Mouse (Mus musculus) G1E (cell line): ENCODE data around the gene C2cd3. TPM values are rescaled to one million over a fixed set of nuclear protein-coding genes. Genes with fewer than 3 reads are reported as not detected.

Experiments
- ATAC-seq: 2 replicates; pipeline ENCODE4 v1.8.0; 2016; ENCODE audit warnings: mild to moderate bottlenecking; ENCODE audit not compliant: insufficient number of reproducible peaks, poor library complexity, low FRiP score, severe bottlenecking; ENCODE audit errors: extremely low read depth
- DNase-seq: peaks from one replicate; pipeline ENCODE4 v3.0.0; 2012; ENCODE audit warnings: low spot score
- H3K27me3 ChIP-seq: 2 replicates; pipeline ENCODE4 v1.6.1; 2012; ENCODE audit warnings: mild to moderate bottlenecking, low read length, inconsistent platforms; ENCODE audit not compliant: insufficient read depth
- H3K36me3 ChIP-seq: replicated peaks from 2 replicates; pipeline ENCODE3; 2012; ENCODE audit warnings: mild to moderate bottlenecking, inconsistent platforms
- H3K4me1 ChIP-seq: 2 replicates; pipeline ENCODE4 v1.6.1; 2012; ENCODE audit warnings: low read depth, low read length, inconsistent platforms, mixed read lengths; ENCODE audit not compliant: insufficient read depth
- H3K4me3 ChIP-seq: 2 replicates; pipeline ENCODE4 v1.5.1; 2012; ENCODE audit warnings: low read depth, mild to moderate bottlenecking, inconsistent platforms, low read length, moderate library complexity, mixed read lengths
- H3K9me3 ChIP-seq: replicated peaks from 2 replicates; pipeline ENCODE4 v1.6.1; 2012; ENCODE audit warnings: inconsistent platforms
- CTCF ChIP-seq: IDR thresholded peaks from 2 replicates; pipeline ENCODE4 v1.5.1; 2012; ENCODE audit warnings: low read depth, low read length, inconsistent platforms, mixed read lengths
- GATA1 ChIP-seq: IDR thresholded peaks from 2 replicates; pipeline ENCODE4 v1.6.1; 2012; ENCODE audit warnings: borderline replicate concordance, low read length, inconsistent platforms, mixed read lengths
- GATA2 ChIP-seq: IDR thresholded peaks from 2 replicates; pipeline ENCODE4 v1.6.1; 2012; ENCODE audit warnings: low read depth, low read length, inconsistent platforms, borderline replicate concordance
- POLR2AphosphoS5 ChIP-seq: IDR thresholded peaks from 2 replicates; pipeline ENCODE4 v1.6.1; 2012; ENCODE audit warnings: low read depth, low read length, inconsistent platforms; ENCODE audit not compliant: insufficient replicate concordance
- TAL1 ChIP-seq: conservative IDR thresholded peaks from 2 replicates; pipeline ENCODE4 v1.6.1; 2012; ENCODE audit warnings: low read depth, low read length, inconsistent platforms, mixed read lengths
- polyA plus RNA-seq: library from polyadenylated mRNA; stranded (reverse); fragments of >175 nt; gene quantifications from 2 replicates; pipeline ENCODE4 v1.2.3, GENCODE M21; 2012
- total RNA-seq, 2 experiments: library from RNA; stranded (forward) in 1 of 2; stranded (reverse) in 1 of 2; fragments of 200-1000 nt in 1 of 2; fragments of >200 nt in 1 of 2; fragmentation: Nextera tagmentation in 1 of 2; gene quantifications; 2 replicates each; pipeline ENCODE4 v1.2.3; 2014 to 2017

The C2cd3 gene
- 66.0 and 76.2 TPM in 2 replicates for total RNA-seq (2014; fragmentation: Nextera tagmentation)
- 26.1 and 27.7 TPM in 2 replicates for total RNA-seq (2017)
- 22.6 and 25.7 TPM in 2 replicates for polyA plus RNA-seq

- H3K4me1 ChIP-seq, result peaks cover 22% of the 10 kb centered on the region
- DNase-seq (peak; percentile 92), ATAC-seq (peak; percentile 96)
- H3K36me3 ChIP-seq, result peaks cover 41% of the 10 kb centered on the region
- peak within 1 kb of the TSS; percentile 85 for H3K4me3 ChIP-seq
- no peaks in the 10 kb centered on the region for H3K27me3 ChIP-seq
- no peaks in the 10 kb centered on the region for H3K9me3 ChIP-seq
- TF ChIP-seq POLR2AphosphoS5 (no peak), CTCF (no peak), GATA1 (no peak), TAL1 (no peak), GATA2 (no peak)
Measured at GRCm38 (mm10) chr7:100371495-100372451, at the start of gene C2cd3, which contains the start of gene Ppme1. C2cd3 (plus strand) TSS chr7:100372233. Ppme1 (minus strand) TSS chr7:100372307.

- Histone ChIP-seq H3K4me3 (no peak overlapping the region), H3K4me1 (no peaks in the 10 kb centered on the region), H3K27me3 (peaks cover 9% of the 10 kb centered on the region), H3K9me3 (no peaks in the 10 kb centered on the region), H3K36me3 (peaks cover 41% of the 10 kb centered on the region)
- TF ChIP-seq POLR2AphosphoS5, result no peak
- TF ChIP-seq GATA1, result no peak
- TF ChIP-seq CTCF, result no peak
- TF ChIP-seq GATA2, result no peak
- no peak for TF ChIP-seq TAL1
- no peak for DNase-seq
- ATAC-seq, result no peak
Measured at GRCm38 (mm10) chr7:100323721-100324120, 48.3 kb upstream of the C2cd3 start.

- H3K4me3 ChIP-seq, result no peak overlapping the region
- peaks cover 57% of the 10 kb centered on the region for H3K36me3 ChIP-seq
- H3K4me1 ChIP-seq, result no peaks in the 10 kb centered on the region
- DNase-seq (no peak), ATAC-seq (no peak)
- peak; percentile 30; the same call in 1 of the 2 replicates for TF ChIP-seq CTCF
- no peak for TF ChIP-seq GATA1
- H3K27me3 ChIP-seq, result peaks cover 4% of the 10 kb centered on the region
- H3K9me3 ChIP-seq, result no peaks in the 10 kb centered on the region
Measured at GRCm38 (mm10) chr7:100325482-100325881, 46.6 kb upstream of the C2cd3 start.

- Histone ChIP-seq H3K4me3 (no peak overlapping the region), H3K9me3 (no peaks in the 10 kb centered on the region), H3K4me1 (no peaks in the 10 kb centered on the region), H3K27me3 (no peaks in the 10 kb centered on the region), H3K36me3 (peaks cover 77% of the 10 kb centered on the region)
- ATAC-seq, result no peak
- DNase-seq, result no peak
- TF ChIP-seq GATA2, result no peak
- no peak for TF ChIP-seq CTCF
- TF ChIP-seq GATA1, result no peak
- no peak for TF ChIP-seq POLR2AphosphoS5
- TF ChIP-seq TAL1, result no peak
Measured at GRCm38 (mm10) chr7:100327514-100327913, 44.5 kb upstream of the C2cd3 start.

- Histone ChIP-seq H3K4me3 (no peak overlapping the region), H3K27me3 (no peaks in the 10 kb centered on the region), H3K9me3 (no peaks in the 10 kb centered on the region), H3K4me1 (no peaks in the 10 kb centered on the region), H3K36me3 (peaks cover 88% of the 10 kb centered on the region)
- TF ChIP-seq POLR2AphosphoS5 (no peak), GATA2 (no peak), TAL1 (no peak), GATA1 (no peak), CTCF (no peak)
- ATAC-seq (no peak), DNase-seq (no peak)
Measured at GRCm38 (mm10) chr7:100328636-100329035, 43.4 kb upstream of the C2cd3 start.

- no peak for ATAC-seq
- no peaks in the 10 kb centered on the region for H3K9me3 ChIP-seq
- no peak overlapping the region for H3K4me3 ChIP-seq
- H3K27me3 ChIP-seq, result no peaks in the 10 kb centered on the region
- no peaks in the 10 kb centered on the region for H3K4me1 ChIP-seq
- DNase-seq, result no peak
- peaks cover 95% of the 10 kb centered on the region for H3K36me3 ChIP-seq
- no peak for TF ChIP-seq POLR2AphosphoS5
- no peak for TF ChIP-seq TAL1
- no peak for TF ChIP-seq GATA1
- TF ChIP-seq GATA2, result no peak
- TF ChIP-seq CTCF, result no peak
Measured at GRCm38 (mm10) chr7:100331269-100331668, 40.8 kb upstream of the C2cd3 start.
